Mouse (Mus musculus) embryonic facial prominence, embryonic 14.5 days (tissue): Measurements from ENCODE around the gene Epb41. TPM values are rescaled to one million over a fixed set of nuclear protein-coding genes. Genes with fewer than 3 reads are reported as not detected.
A peak's percentile ranks its signal among the peaks of the same experiment; 100 is the strongest.

Experiments used
- ATAC-seq: fragments of 200-750 bp; cut with Nextera tagmentation; 2 replicates; pipeline ENCODE4 v1.8.0; 2017; ENCODE audit warnings: low read depth, moderate number of reproducible peaks, moderate TSS enrichment
- DNase-seq: peaks from one replicate; pipeline ENCODE4 v3.0.0-alpha.2; 2015; ENCODE audit warnings: low spot score
- H3K27ac ChIP-seq: fragments of 300-500 bp; sonication (generic); replicated peaks from 2 replicates; pipeline ENCODE4 v1.5.1; 2014; ENCODE audit warnings: low read depth, mild to moderate bottlenecking, low read length, moderate library complexity
- H3K27me3 ChIP-seq: fragments of 300-500 bp; sonication (generic); replicated peaks from 2 replicates; pipeline ENCODE4 v1.6.1; 2014; ENCODE audit warnings: low read length; ENCODE audit not compliant: control insufficient read depth, insufficient read depth
- H3K36me3 ChIP-seq: fragments of 300-500 bp; sonication (generic); 2 replicates; pipeline ENCODE4 v1.6.1; 2014; ENCODE audit warnings: low read length, mixed read lengths; ENCODE audit not compliant: control insufficient read depth, insufficient read depth
- H3K4me1 ChIP-seq: fragments of 300-500 bp; sonication (generic); 2 replicates; pipeline ENCODE4 v1.6.1; 2014; ENCODE audit warnings: antibody characterized with exemption, low read length; ENCODE audit not compliant: control insufficient read depth, insufficient read depth
- H3K4me2 ChIP-seq: fragments of 300-500 bp; sonication (generic); 2 replicates; pipeline ENCODE4 v1.6.1; 2014; ENCODE audit warnings: low read depth, mild to moderate bottlenecking, low read length, moderate library complexity, mixed read lengths
- H3K4me3 ChIP-seq: fragments of 300-500 bp; sonication (generic); 2 replicates; pipeline ENCODE4 v1.5.1; 2014; ENCODE audit warnings: low read depth, mild to moderate bottlenecking, low read length
- H3K9ac ChIP-seq: fragments of 300-500 bp; sonication (generic); 2 replicates; pipeline ENCODE4 v1.6.1; 2014; ENCODE audit warnings: low read depth, mild to moderate bottlenecking, low read length, moderate library complexity, mixed read lengths
- H3K9me3 ChIP-seq: fragments of 300-500 bp; sonication (generic); 2 replicates; pipeline ENCODE4 v1.6.1; 2016; ENCODE audit warnings: low read length; ENCODE audit not compliant: control insufficient read depth
- WGBS: fragments of 180-500 bp; shearing (Covaris S2); extraction: QIAGEN DNeasy Blood & Tissue Kit; methylation state at CpG from one replicate; pipeline ENCODE4 v1.1.7; 2014; 5-methylcytosine and 5-hydroxymethylcytosine counted together
- polyA plus RNA-seq: library from polyadenylated mRNA; unstranded; fragments of >200 nt; fragmentation: Nextera tagmentation; extraction: Ambion mirVana; gene quantifications from 2 replicates; pipeline ENCODE4 v1.2.1, GENCODE M21; 2014

Gene Epb41
- polyA plus RNA-seq, 1 experiment from 2014 or later: 65.1 TPM

DNA sequence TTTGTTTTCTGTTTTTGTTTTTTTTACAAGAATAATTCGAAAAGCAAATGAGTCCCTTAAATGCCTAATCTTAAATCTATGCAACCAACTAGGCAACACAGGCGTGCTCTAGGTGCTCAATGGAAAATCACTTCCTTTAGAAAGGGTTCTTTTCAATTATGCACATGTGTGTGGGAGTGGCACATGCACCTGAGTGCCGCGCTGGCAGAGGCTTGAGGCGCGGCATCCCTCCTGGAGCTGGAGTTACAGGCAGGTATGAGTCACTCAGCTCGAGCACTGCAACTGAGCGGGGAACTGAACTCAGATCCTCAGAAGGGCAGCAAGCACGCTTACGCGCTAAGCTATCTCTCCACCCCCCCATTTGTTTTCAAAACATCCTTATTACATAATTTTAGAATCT lies 127.3 kb downstream of the Epb41 start:
- 87% methylated on average over 11 of the region's 11 CpGs for WGBS
- peaks cover 10% of the 10 kb centered on the region; the same call in 1 of the 2 replicates for H3K36me3 ChIP-seq
- no peak overlapping the region for H3K27ac ChIP-seq
- H3K9me3 ChIP-seq: no peaks in the 10 kb centered on the region
- no peak overlapping the region for H3K4me3 ChIP-seq
- no peak for ATAC-seq
- H3K9ac ChIP-seq: no peak overlapping the region
- no peak for DNase-seq
- H3K27me3 ChIP-seq: no peaks in the 10 kb centered on the region
- H3K4me2 ChIP-seq: no peak overlapping the region
- H3K4me1 ChIP-seq: no peaks in the 10 kb centered on the region

- ATAC-seq (no peak), DNase-seq (no peak)
- Histone ChIP-seq H3K27ac (no peak overlapping the region), H3K36me3 (peaks cover 17% of the 10 kb centered on the region; the same call in 1 of the 2 replicates), H3K9ac (no peak overlapping the region), H3K9me3 (no peaks in the 10 kb centered on the region), H3K4me2 (no peak overlapping the region), H3K4me1 (peaks cover 11% of the 10 kb centered on the region; the same call in 1 of the 2 replicates), H3K4me3 (no peak overlapping the region), H3K27me3 (no peaks in the 10 kb centered on the region)
- 93% methylated on average over 4 of the region's 4 CpGs for WGBS
These were observed 134.3 kb downstream of the Epb41 start for GRCm38 (mm10) chr4:131940846-131941245.

DNA sequence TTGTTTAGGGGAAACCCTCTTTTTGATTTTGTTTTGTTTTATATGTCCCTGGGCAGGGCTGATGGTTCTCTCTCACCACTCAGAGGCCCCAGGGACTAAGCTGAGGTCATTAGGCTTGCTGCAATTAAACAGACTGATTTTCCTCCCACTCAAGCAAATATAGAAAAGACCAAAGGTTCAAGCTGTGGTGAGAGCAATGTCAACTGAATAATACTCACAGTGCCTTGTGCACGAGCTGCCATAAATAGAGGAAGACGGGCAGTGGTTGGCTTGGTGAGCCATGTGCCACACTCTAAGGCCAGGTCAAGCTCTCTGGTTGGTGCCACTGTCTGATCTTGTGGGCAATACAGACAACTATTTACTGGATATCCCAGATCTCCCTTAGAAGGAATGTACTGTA lies 135.7 kb downstream of the Epb41 start:
- H3K27ac ChIP-seq: no peak overlapping the region
- peaks cover 31% of the 10 kb centered on the region; the same call in 1 of the 2 replicates for H3K36me3 ChIP-seq
- H3K4me1 ChIP-seq: peaks cover 11% of the 10 kb centered on the region; the same call in 1 of the 2 replicates
- no peaks in the 10 kb centered on the region for H3K27me3 ChIP-seq
- no peak overlapping the region for H3K4me3 ChIP-seq
- no peak for ATAC-seq
- H3K4me2 ChIP-seq: no peak overlapping the region
- H3K9ac ChIP-seq: no peak overlapping the region
- WGBS: 85% methylated on average over 2 of the region's 2 CpGs
- H3K9me3 ChIP-seq: no peaks in the 10 kb centered on the region
- no peak for DNase-seq

- 87% methylated on average over 6 of the region's 6 CpGs for WGBS
- no peak overlapping the region for H3K27ac ChIP-seq
- no peak for ATAC-seq
- H3K4me1 ChIP-seq: peaks cover 12% of the 10 kb centered on the region; the same call in 1 of the 2 replicates
- no peak overlapping the region for H3K9ac ChIP-seq
- DNase-seq: no peak
- H3K4me2 ChIP-seq: no peak overlapping the region
- H3K9me3 ChIP-seq: no peaks in the 10 kb centered on the region
- H3K36me3 ChIP-seq: peaks cover 83% of the 10 kb centered on the region
- no peak overlapping the region for H3K4me3 ChIP-seq
- H3K27me3 ChIP-seq: no peaks in the 10 kb centered on the region
These were observed 146.0 kb downstream of the Epb41 start for GRCm38 (mm10) chr4:131929146-131929545.

DNA sequence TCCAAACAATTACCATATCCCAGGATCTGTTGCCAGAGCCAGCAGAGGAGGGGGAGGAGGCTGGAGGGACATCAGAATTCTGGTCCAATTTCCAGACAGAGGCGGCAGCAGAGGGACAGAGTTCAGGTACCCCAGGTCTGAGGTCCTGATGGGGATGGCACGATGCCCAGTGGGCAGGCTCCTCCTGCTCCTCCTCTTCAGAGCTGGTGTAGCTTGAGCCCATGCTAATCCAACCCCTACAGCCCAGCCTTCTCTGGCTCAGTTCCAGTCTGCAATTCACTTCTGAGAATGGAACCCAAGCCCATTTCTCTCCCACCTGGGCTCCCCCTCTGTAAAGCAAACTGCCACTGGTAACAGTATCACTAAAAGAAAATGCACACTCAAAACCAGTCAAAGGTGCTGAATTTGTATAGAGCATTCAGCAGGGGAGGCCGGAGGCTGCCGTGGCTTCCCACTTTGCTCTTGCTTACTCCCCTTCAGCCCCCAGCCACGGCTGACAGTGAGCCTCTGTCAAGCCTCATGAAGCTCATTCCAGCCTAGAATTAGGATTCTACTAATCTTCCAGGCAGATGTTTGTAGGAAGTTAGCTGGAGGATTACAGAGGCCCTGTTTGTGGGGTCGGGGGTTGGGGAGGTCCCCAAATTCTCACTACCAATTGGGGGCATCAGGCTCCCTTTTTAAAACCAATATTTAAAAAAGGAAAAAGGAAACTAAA lies 150.9 kb downstream of the Epb41 start:
- peak; percentile 87 for DNase-seq
- 43% methylated on average over 5 of the region's 6 CpGs for WGBS
- peaks cover 36% of the 10 kb centered on the region for H3K4me1 ChIP-seq
- H3K36me3 ChIP-seq: peaks cover 52% of the 10 kb centered on the region
- H3K4me2 ChIP-seq: peak overlapping the region; percentile 3; the same call in 1 of the 2 replicates
- peak overlapping the region; percentile 42 for H3K27ac ChIP-seq
- peaks cover 14% of the 10 kb centered on the region; the same call in 1 of the 2 replicates for H3K27me3 ChIP-seq
- H3K9ac ChIP-seq: no peak overlapping the region
- no peak overlapping the region for H3K4me3 ChIP-seq
- H3K9me3 ChIP-seq: no peaks in the 10 kb centered on the region
- peak; percentile 38; the same call in 1 of the 2 replicates for ATAC-seq

GRCm38 (mm10) chr4:131922404-131922803 lies 152.7 kb downstream of the Epb41 start:
- H3K27ac ChIP-seq: peak overlapping the region; percentile 97; the same call in 1 of the 2 replicates
- H3K36me3 ChIP-seq: peaks cover 33% of the 10 kb centered on the region
- ATAC-seq (no peak), DNase-seq (no peak)
- peak overlapping the region; percentile 86 for H3K9ac ChIP-seq
- H3K27me3 ChIP-seq: peaks cover 14% of the 10 kb centered on the region; the same call in 1 of the 2 replicates
- H3K4me3 ChIP-seq: peak overlapping the region; percentile 73
- 65% methylated on average over 15 of the region's 15 CpGs for WGBS
- H3K4me1 ChIP-seq: peaks cover 48% of the 10 kb centered on the region
- peak overlapping the region; percentile 81 for H3K4me2 ChIP-seq
- no peaks in the 10 kb centered on the region for H3K9me3 ChIP-seq

- DNase-seq: no peak
- 2% methylated on average over 38 of the region's 130 CpGs for WGBS
- no peaks in the 10 kb centered on the region for H3K9me3 ChIP-seq
- H3K27me3 ChIP-seq: peaks cover 18% of the 10 kb centered on the region
- H3K4me3 ChIP-seq: peak within 1 kb of the TSS; percentile 73
- ATAC-seq: peak; percentile 28; the same call in 1 of the 2 replicates
- H3K9ac ChIP-seq: peak within 1 kb of the TSS; percentile 86
- H3K4me2 ChIP-seq: peak within 1 kb of the TSS; percentile 81
- peaks cover 27% of the 10 kb centered on the region for H3K36me3 ChIP-seq
- peaks cover 49% of the 10 kb centered on the region for H3K4me1 ChIP-seq
- peak within 1 kb of the TSS; percentile 97 for H3K27ac ChIP-seq
These were observed 153.4 kb downstream of the Epb41 start, which contains the start of gene Tmem200b for GRCm38 (mm10) chr4:131921461-131922346. Gene Tmem200b (plus strand): TSS chr4:131921771.

- peak; percentile 10 for ATAC-seq
- no peaks in the 10 kb centered on the region for H3K9me3 ChIP-seq
These were observed 154.3 kb downstream of the Epb41 start for GRCm38 (mm10) chr4:131920595-131921351.

More at GRCm38 (mm10) chr4:131920595-131921351, 154.3 kb downstream of the Epb41 start:
- DNase-seq: peak; percentile 77
- Histone ChIP-seq H3K4me2 (peak overlapping the region; percentile 81), H3K4me1 (peaks cover 52% of the 10 kb centered on the region), H3K4me3 (peak overlapping the region; percentile 73), H3K27ac (peak overlapping the region; percentile 97), H3K36me3 (peaks cover 17% of the 10 kb centered on the region), H3K27me3 (peaks cover 26% of the 10 kb centered on the region), H3K9ac (peak overlapping the region; percentile 86)
- WGBS: under 1% methylated on average over 24 of the region's 76 CpGs
